Comparison of ENCODE assay signal across 13 mouse cellular contexts in genomic region chr5:120495064-120495702, GRCm38 (mm10). TPM values are rescaled to one million over a fixed set of nuclear protein-coding genes. Genes with fewer than 3 reads are reported as not detected.
DNase-seq lines count a peak whose midpoint lies in the region; ATAC-seq and TF ChIP-seq lines count a peak whose summit lies in the region.
"Had no signal": no experiment of that assay in that cellular context is flagged by ENCODE, and none has a peak within 500 bp of the region (broad histone marks: within the 10 kb centered on the region; RNA-seq: fewer than 3 reads in every experiment).

No protein-coding gene starts in this region.

- ATAC-seq in CD4-positive, CD25-positive, alpha-beta regulatory T cell, adult 4 months = no peak
- ATAC-seq: inflammation-experienced regulatory T-cells, adult 6 months; midbrain, embryonic 16.5 days had no signal

- WGBS in kidney, adult 2 months = 60% methylated on average over 10 of the region's 10 CpGs

- H3K27me3 ChIP-seq in kidney, adult 2 months (replicated peaks; ENCODE audit: control insufficient read depth, insufficient read depth, low read length) = no peaks in the 10 kb centered on the region
- H3K27me3 ChIP-seq: lung, embryonic 15.5 days; stomach, embryonic 15.5 days had no signal

- TF ChIP-seq POLR2A in kidney, adult 2 months (IDR thresholded peaks at IDR 0.05; ENCODE audit: low read depth, low read length) = no peak

- peak overlapping the region; percentile 29; the same call in 1 of the 2 replicates for H3K27ac ChIP-seq in kidney, adult 2 months (ENCODE audit: insufficient read depth, low read depth, low read length)
- H3K27ac ChIP-seq: lung, embryonic 15.5 days; stomach, embryonic 15.5 days had no signal

- H3K4me1 ChIP-seq in kidney, adult 2 months (ENCODE audit: control insufficient read depth, insufficient read depth, low read length) = 0 out of 2 replicates have a peak, but pooled peaks cover 5% of the 10 kb centered on the region
- H3K4me1 ChIP-seq: lung, embryonic 15.5 days; stomach, embryonic 15.5 days had no signal

- no peak for TF ChIP-seq CTCF in kidney, adult 2 months (conservative IDR thresholded peaks at IDR 0.05; ENCODE audit: insufficient read depth, insufficient read length, low read depth, low read length)

- peak; percentile 42 to 57 for DNase-seq in cerebellum, postnatal 25 days
- no peak for DNase-seq in cerebellum, adult 18-20 months
- peak; percentile 37 for DNase-seq in kidney, adult 2 months
- DNase-seq in kidney, postnatal 14 days = no peak
- peak; percentile 63 for DNase-seq in A20 (ENCODE audit: low read depth, low spot score)
- peak; percentile 33 for DNase-seq in fat pad, adult 2 months (ENCODE audit: extremely low read depth, low read depth, low spot score)
- DNase-seq in c-Kit-positive CD71-positive TER-119-positive erythroid progenitor cells, embryonic 14.5 days (ENCODE audit: low spot score) = no peak
- DNase-seq: gastrocnemius, postnatal 14 days had no signal

- H3K36me3 ChIP-seq in kidney, adult 2 months (ENCODE audit: control insufficient read depth, insufficient read depth, low read length) = no peaks in the 10 kb centered on the region

- H3K4me3 ChIP-seq in kidney, adult 2 months (ENCODE audit: insufficient read depth, low read depth, low read length) = no peak overlapping the region
- H3K4me3 ChIP-seq: lung, embryonic 15.5 days; stomach, embryonic 15.5 days had no signal

RNA-seq across cellular contexts. Expression of gene Plbd2, which starts 8.2 kb away (rescaled TPM):
- polyA plus RNA-seq in kidney, adult 2 months (2012; rRNA removed) = 48.1 and 49.3 TPM in 2 replicates
- polyA plus RNA-seq in CD4-positive, CD25-positive, alpha-beta regulatory T cell, adult 4 months (2017; shearing (Covaris generic)) = 1 to 10 TPM; 4.5 to 5.1 TPM

RNA-seq across cellular contexts. Expression of gene Slc8b1, which starts 15.8 kb away (rescaled TPM):
- polyA plus RNA-seq in kidney, adult 2 months (2012; rRNA removed) = 23.0 and 25.8 TPM in 2 replicates
- polyA plus RNA-seq in CD4-positive, CD25-positive, alpha-beta regulatory T cell, adult 4 months (2017; shearing (Covaris generic)) = 10 to 100 TPM in 1 of 2 experiments, 1 to 10 TPM in 1; 6.4 to 11.7 TPM

RNA-seq across cellular contexts. Expression of gene Sds, which starts 18.9 kb away (rescaled TPM):
- polyA plus RNA-seq in kidney, adult 2 months (2012; rRNA removed) = not detected in 2 replicates
- not detected for polyA plus RNA-seq in CD4-positive, CD25-positive, alpha-beta regulatory T cell, adult 4 months (2017; shearing (Covaris generic))
- polyA plus RNA-seq: inflammation-experienced regulatory T-cells, adult 6 months; lung, embryonic 15.5 days; midbrain, embryonic 16.5 days had no signal

RNA-seq across cellular contexts. Expression of gene Sdsl, which starts 22.6 kb away (rescaled TPM):
- polyA plus RNA-seq in kidney, adult 2 months (2012; rRNA removed) = 9.9 and 10.0 TPM in 2 replicates
- not detected for polyA plus RNA-seq in CD4-positive, CD25-positive, alpha-beta regulatory T cell, adult 4 months (2017; shearing (Covaris generic))
- polyA plus RNA-seq: inflammation-experienced regulatory T-cells, adult 6 months had no signal

Comparison
In these comparisons a context has a peak if more than half of its experiments do, and no peak if none do; other contexts are left out.
1. DNase-seq: peak in cerebellum, postnatal 25 days (2 of 2), kidney, adult 2 months (single experiment), A20 (single experiment) and fat pad, adult 2 months (single experiment); none in cerebellum, adult 18-20 months (0 of 2), kidney, postnatal 14 days (single experiment) and c-Kit-positive CD71-positive TER-119-positive erythroid progenitor cells, embryonic 14.5 days (single experiment).